21 mouse cellular contexts compared by ENCODE assay signal in the genomic region with DNA sequence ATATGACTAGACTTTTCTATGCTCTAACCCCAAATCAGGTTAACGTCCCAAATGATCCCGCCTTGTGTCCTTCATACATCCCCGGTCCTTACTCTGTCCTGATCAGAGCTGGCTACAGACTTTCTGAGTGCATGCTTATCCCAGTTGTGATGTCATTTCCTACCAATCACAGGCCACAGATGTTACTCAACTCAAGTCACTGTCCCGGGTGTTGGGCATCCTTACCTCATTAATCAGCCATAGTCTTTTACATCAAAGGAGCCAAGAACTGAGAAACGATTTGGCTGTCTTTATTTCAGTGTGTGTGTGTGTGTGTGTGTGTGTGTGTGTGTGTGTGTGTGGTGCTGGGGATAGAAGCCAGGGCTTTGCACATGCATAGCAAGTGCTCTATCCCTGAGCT. TPM values are rescaled to one million over a fixed set of nuclear protein-coding genes. Genes with fewer than 3 reads are reported as not detected.
DNase-seq lines count a peak whose midpoint lies in the region; ATAC-seq and TF ChIP-seq lines count a peak whose summit lies in the region.
"Had no signal": no experiment of that assay in that cellular context is flagged by ENCODE, and none has a peak within 500 bp of the region (broad histone marks: within the 10 kb centered on the region; RNA-seq: fewer than 3 reads in every experiment).

No protein-coding gene starts in this region.

- no peak overlapping the region for H3K9ac ChIP-seq in heart, adult 2 months (ENCODE audit: low read depth, low read length)
- H3K9ac ChIP-seq in MEL (ENCODE audit: control insufficient read depth, low read depth, low read length, poor library complexity, severe bottlenecking), result no peak overlapping the region
- no peak overlapping the region for H3K9ac ChIP-seq in hindbrain, embryonic 13.5 days
- H3K9ac ChIP-seq: hindbrain, embryonic 15.5 days; stomach, embryonic 15.5 days had no signal

- H3K4me3 ChIP-seq in heart, adult 2 months, result no peak overlapping the region
- no peak overlapping the region for H3K4me3 ChIP-seq in MEL (ENCODE audit: control insufficient read depth in 1 of 2, insufficient read depth in 1 of 2, low read depth in 2 of 2, low read length in 2 of 2)
- no peak overlapping the region for H3K4me3 ChIP-seq in hindbrain, embryonic 13.5 days
- H3K4me3 ChIP-seq: hindbrain, embryonic 15.5 days; stomach, embryonic 15.5 days had no signal

- H3K27ac ChIP-seq in heart, adult 2 months, result no peak overlapping the region
- H3K27ac ChIP-seq in MEL (ENCODE audit: control insufficient read depth, low read depth, low read length), result no peak overlapping the region
- no peak overlapping the region for H3K27ac ChIP-seq in hindbrain, embryonic 13.5 days
- H3K27ac ChIP-seq: hindbrain, embryonic 15.5 days; stomach, embryonic 15.5 days had no signal

- no peaks in the 10 kb centered on the region for H3K9me3 ChIP-seq in MEL (replicated peaks; ENCODE audit: insufficient read depth, low read length)
- no peaks in the 10 kb centered on the region for H3K9me3 ChIP-seq in hindbrain, embryonic 13.5 days
- H3K9me3 ChIP-seq: hindbrain, embryonic 15.5 days; stomach, embryonic 15.5 days had no signal

- TF ChIP-seq CTCF in heart, adult 2 months (IDR thresholded peaks at IDR 0.05), result no peak
- no peak for TF ChIP-seq CTCF in MEL (IDR thresholded peaks at IDR 0.05 in 2 of 3, conservative IDR thresholded peaks at IDR 0.05 in 1 of 3; ENCODE audit: control insufficient read depth in 1 of 3, insufficient read depth in 1 of 3, low read depth in 2 of 3, low read length in 3 of 3, poor library complexity in 1 of 3, severe bottlenecking in 1 of 3)

- peaks cover 3% of the 10 kb centered on the region for H3K4me1 ChIP-seq in heart, adult 2 months (ENCODE audit: control insufficient read depth, insufficient read depth, low read length)
- H3K4me1 ChIP-seq in MEL (ENCODE audit: control insufficient read depth in 1 of 2, insufficient read depth in 2 of 2, low read length in 2 of 2), result peaks cover 7 to 12% of the 10 kb centered on the region in 2 experiments
- H3K4me1 ChIP-seq in hindbrain, embryonic 13.5 days (replicated peaks), result peaks cover 12% of the 10 kb centered on the region
- H3K4me1 ChIP-seq: stomach, embryonic 15.5 days had no signal

- H3K4me2 ChIP-seq in hindbrain, embryonic 13.5 days, result no peak overlapping the region
- H3K4me2 ChIP-seq: hindbrain, embryonic 15.5 days; stomach, embryonic 15.5 days had no signal

- no peak for TF ChIP-seq EP300 in heart, adult 2 months (IDR thresholded peaks at IDR 0.05; ENCODE audit: insufficient read depth, low read depth, low read length)
- no peak for TF ChIP-seq EP300 in MEL (IDR thresholded peaks at IDR 0.05; ENCODE audit: low read depth in 1 of 2, low read length in 2 of 2)

- 54% methylated on average over 5 of the region's 5 CpGs for WGBS in heart, adult 2 months
- 60% methylated on average over 5 of the region's 5 CpGs for WGBS in hindbrain, embryonic 13.5 days

- TF ChIP-seq POLR2A in heart, adult 2 months (IDR thresholded peaks at IDR 0.05; ENCODE audit: insufficient read depth, low read depth, low read length), result no peak
- no peak for TF ChIP-seq POLR2A in MEL (IDR thresholded peaks at IDR 0.05; ENCODE audit: control insufficient read depth in 1 of 2, insufficient read depth in 1 of 2, low read depth in 1 of 2, low read length in 2 of 2, poor library complexity in 1 of 2)

- no peak for TF ChIP-seq RAD21 in MEL (IDR thresholded peaks at IDR 0.05; ENCODE audit: low read depth, low read length)

- ATAC-seq in hindbrain, embryonic 13.5 days (ENCODE audit: low FRiP score), result no peak
- ATAC-seq: intestine, postnatal 0 days had no signal

- H3K36me3 ChIP-seq in heart, adult 2 months (ENCODE audit: control insufficient read depth, insufficient read depth, low read length), result no peaks in the 10 kb centered on the region
- H3K36me3 ChIP-seq in MEL (ENCODE audit: control insufficient read depth in 1 of 2, insufficient read depth in 2 of 2, low read length in 2 of 2), result peaks cover 0 to 13% of the 10 kb centered on the region in 2 experiments; a peak in 2 of 4 replicates
- H3K36me3 ChIP-seq in hindbrain, embryonic 13.5 days, result no peaks in the 10 kb centered on the region
- H3K36me3 ChIP-seq: hindbrain, embryonic 15.5 days; stomach, embryonic 15.5 days had no signal

- intact Hi-C loops in heart, adult 2 months (cut with DNase I), result loop anchor here (2.0 to 5.0 kb wide), 2 partner anchors 17 to 42 kb away; a partner anchor contains a TSS

- no peaks in the 10 kb centered on the region for H3K27me3 ChIP-seq in heart, adult 2 months (ENCODE audit: control insufficient read depth, insufficient read depth, low read length)
- peaks cover 0 to 9% of the 10 kb centered on the region in 2 experiments for H3K27me3 ChIP-seq in MEL (ENCODE audit: control insufficient read depth in 1 of 2, insufficient read depth in 2 of 2, low read length in 2 of 2)
- H3K27me3 ChIP-seq in hindbrain, embryonic 13.5 days, result no peaks in the 10 kb centered on the region
- H3K27me3 ChIP-seq: hindbrain, embryonic 15.5 days; stomach, embryonic 15.5 days had no signal

- H3K79me2 ChIP-seq in heart, adult 2 months (replicated peaks; ENCODE audit: control insufficient read depth, insufficient read depth, low read length), result no peaks in the 10 kb centered on the region
- H3K79me2 ChIP-seq in MEL (ENCODE audit: control insufficient read depth, insufficient read depth, low read length, poor library complexity), result no peaks in the 10 kb centered on the region

- DNase-seq in adrenal gland, adult 2 months, result peak; percentile 46
- DNase-seq in adrenal gland, adult 18-20 months (ENCODE audit: low spot score in 2 of 2), result no peak
- DNase-seq in heart, adult 9 months (ENCODE audit: low spot score in 2 of 2), result peak; percentile 20 to 21
- no peak for DNase-seq in heart, adult 2 months
- DNase-seq in MEL (ENCODE audit: low read depth, low spot score), result peak; percentile 42
- DNase-seq in lung, postnatal 36 days, result peak; percentile 71
- DNase-seq in left cerebral cortex, adult 8-10 months (ENCODE audit: low spot score in 2 of 2), result no peak
- DNase-seq: cerebellum, adult 8-10 months; embryo, embryonic 11 days; kidney, postnatal 10 days; liver; spleen, adult 18-20 months; thymus, postnatal 14 days had no signal

TF ChIP-seq in MEL, 35 proteins besides CTCF, POLR2A, EP300 and RAD21 (continues in another document):
- TF ChIP-seq MEF2A (IDR thresholded peaks at IDR 0.05; ENCODE audit: extremely low read depth, insufficient replicate concordance, low read depth, low read length, poor library complexity, severe bottlenecking) (no peak), TCF12 (IDR thresholded peaks at IDR 0.05; ENCODE audit: low read depth, low read length) (no peak), NRF1 (IDR thresholded peaks at IDR 0.05; ENCODE audit: insufficient read depth, low read depth, low read length, poor library complexity, severe bottlenecking) (no peak), E2F4 (IDR thresholded peaks at IDR 0.05; ENCODE audit: borderline replicate concordance, low read depth, low read length) (no peak), ZNF384 (IDR thresholded peaks at IDR 0.05; ENCODE audit: low read depth, low read length) (no peak), ELF1 (IDR thresholded peaks at IDR 0.05; ENCODE audit: low read depth, low read length) (no peak), HCFC1 (IDR thresholded peaks at IDR 0.05; ENCODE audit: low read depth, low read length) (no peak)

RNA-seq across cellular contexts. Expression of a gene that starts 17.2 kb away (rescaled TPM):
- 10 to 100 TPM; 26.2 to 37.5 TPM for total RNA-seq in adrenal gland, adult 2 months (2021)
- polyA plus RNA-seq in adrenal gland, adult 2 months (2012; rRNA removed), result 50.8 and 65.2 TPM in 2 replicates
- total RNA-seq in adrenal gland, adult 18-20 months (2021), result 10 to 100 TPM; 24.0 to 43.0 TPM
- 10 to 100 TPM; 35.0 to 48.8 TPM for total RNA-seq in heart, adult 2 months (2021)
- polyA plus RNA-seq in heart, adult 2 months (2012; rRNA removed), result 73.7 and 89.2 TPM in 2 replicates
- 0.42 and 0.81 TPM in 2 replicates for total RNA-seq in MEL (2012; rRNA removed)
- 1 to 10 TPM in 1 of 2 experiments, not detected in 1; 1.7 TPM for polyA plus RNA-seq in MEL (2012; ENCODE audit: insufficient read depth in 1 of 2, insufficient read length in 2 of 2, low read depth in 1 of 2, low replicate concordance in 2 of 2, missing spikeins in 1 of 2)
- total RNA-seq in left cerebral cortex, adult 8-10 months (2022), result 10 to 100 TPM; 59.3 to 66.5 (median 60.9) TPM
- 170 and 181 TPM in 2 replicates for polyA plus RNA-seq in hindbrain, embryonic 13.5 days (2015; fragmentation: Nextera tagmentation; extraction: Ambion mirVana)

RNA-seq across cellular contexts. Expression of a gene that starts 40.7 kb away (rescaled TPM):
- total RNA-seq in adrenal gland, adult 2 months (2021), result 1 to 10 TPM; 2.7 to 3.0 TPM
- 1.3 and 1.5 TPM in 2 replicates for polyA plus RNA-seq in adrenal gland, adult 2 months (2012; rRNA removed)
- 1 to 10 TPM; 3.3 to 4.5 TPM for total RNA-seq in adrenal gland, adult 18-20 months (2021)
- under 1 TPM; 0.45 to 0.47 TPM for total RNA-seq in heart, adult 2 months (2021)
- 0.67 and 0.94 TPM in 2 replicates for polyA plus RNA-seq in heart, adult 2 months (2012; rRNA removed)
- not detected in 2 replicates for total RNA-seq in MEL (2012; rRNA removed)
- polyA plus RNA-seq in MEL (2012; ENCODE audit: insufficient read depth in 1 of 2, insufficient read length in 2 of 2, low read depth in 1 of 2, low replicate concordance in 2 of 2, missing spikeins in 1 of 2), result under 1 TPM in 1 of 2 experiments, not detected in 1; 0.06 TPM
- under 1 TPM; 0.40 to 0.82 (median 0.62) TPM for total RNA-seq in left cerebral cortex, adult 8-10 months (2022)
- 1.1 and 1.7 TPM in 2 replicates for polyA plus RNA-seq in hindbrain, embryonic 13.5 days (2015; fragmentation: Nextera tagmentation; extraction: Ambion mirVana)
- polyA plus RNA-seq: stomach, embryonic 15.5 days had no signal

RNA-seq across cellular contexts. Expression of a gene that starts 40.8 kb away (rescaled TPM):
- not detected for total RNA-seq in adrenal gland, adult 2 months (2021)
- 0.03 and 0.11 TPM in 2 replicates for polyA plus RNA-seq in adrenal gland, adult 2 months (2012; rRNA removed)
- total RNA-seq in adrenal gland, adult 18-20 months (2021), result under 1 TPM in 1 of 2 experiments, not detected in 1; 0.13 TPM
- total RNA-seq in heart, adult 2 months (2021), result under 1 TPM; 0.13 to 0.25 TPM
- 0.08 and 0.15 TPM in 2 replicates for polyA plus RNA-seq in heart, adult 2 months (2012; rRNA removed)
- not detected in 2 replicates for total RNA-seq in MEL (2012; rRNA removed)
- polyA plus RNA-seq in MEL (2012; ENCODE audit: insufficient read depth in 1 of 2, insufficient read length in 2 of 2, low read depth in 1 of 2, low replicate concordance in 2 of 2, missing spikeins in 1 of 2), result not detected
- not detected for total RNA-seq in left cerebral cortex, adult 8-10 months (2022)
- not detected in 2 replicates for polyA plus RNA-seq in hindbrain, embryonic 13.5 days (2015; fragmentation: Nextera tagmentation; extraction: Ambion mirVana)
- total RNA-seq: layer of hippocampus, adult 8-10 months; left cerebral cortex, postnatal 14 days; megakaryocyte, adult 5-6 weeks had no signal
- polyA plus RNA-seq: heart, postnatal 0 days; hindbrain, embryonic 15.5 days; stomach, embryonic 15.5 days had no signal

RNA-seq across cellular contexts. Expression of a gene that starts 42.6 kb away (rescaled TPM):
- 10 to 100 TPM; 13.8 to 19.2 TPM for total RNA-seq in adrenal gland, adult 2 months (2021)
- 53.3 and 62.5 TPM in 2 replicates for polyA plus RNA-seq in adrenal gland, adult 2 months (2012; rRNA removed)
- total RNA-seq in adrenal gland, adult 18-20 months (2021), result 10 to 100 TPM; 18.1 to 18.3 TPM
- total RNA-seq in heart, adult 2 months (2021), result 10 to 100 TPM; 13.0 to 13.3 TPM
- 37.5 and 40.5 TPM in 2 replicates for polyA plus RNA-seq in heart, adult 2 months (2012; rRNA removed)
- total RNA-seq in MEL (2012; rRNA removed), result 4.7 and 4.9 TPM in 2 replicates
- polyA plus RNA-seq in MEL (2012; ENCODE audit: insufficient read depth in 1 of 2, insufficient read length in 2 of 2, low read depth in 1 of 2, low replicate concordance in 2 of 2, missing spikeins in 1 of 2), result 10 to 100 TPM in 1 of 2 experiments, not detected in 1; 11.5 TPM
- 10 to 100 TPM; 38.3 to 45.8 (median 42.9) TPM for total RNA-seq in left cerebral cortex, adult 8-10 months (2022)
- 30.9 and 34.3 TPM in 2 replicates for polyA plus RNA-seq in hindbrain, embryonic 13.5 days (2015; fragmentation: Nextera tagmentation; extraction: Ambion mirVana)

Comparison
In these comparisons a context has a peak if more than half of its experiments do, and no peak if none do; other contexts are left out.
1. DNase-seq: peak in adrenal gland, adult 2 months (single experiment), heart, adult 9 months (2 of 2), MEL (single experiment) and lung, postnatal 36 days (single experiment); none in adrenal gland, adult 18-20 months (0 of 2), heart, adult 2 months (0 of 2) and left cerebral cortex, adult 8-10 months (0 of 2).
2. RNA of a gene that starts 17.2 kb away (total RNA-seq): 59.3 to 66.5 TPM in left cerebral cortex, adult 8-10 months, 35.0 to 48.8 TPM in heart, adult 2 months, 24.0 to 43.0 TPM in adrenal gland, adult 18-20 months and 26.2 to 37.5 TPM in adrenal gland, adult 2 months; 0.42 to 0.81 TPM in MEL; every median in the first group is over 10 times any median in the second.